Mouse (Mus musculus): ENCODE measurements at regions not wholly inside any gene's neighbourhood (a gene's known extent, or its start where the extent isn't known, plus 50 kb on each side); places are given as distances from the start of the nearest gene placed in this dataset.

- Histone ChIP-seq H3K27ac (ENCODE audit: low read depth) (no peak overlapping the region), H3K27me3 (ENCODE audit: insufficient read depth, low read length) (peaks cover 4% of the 10 kb centered on the region; the same call in 1 of the 2 replicates), H3K4me1 (ENCODE audit: insufficient read depth) (no peaks in the 10 kb centered on the region), H3K4me3 (ENCODE audit: low read depth, low read length) (no peak overlapping the region), H3K4me2 (ENCODE audit: low read depth, low read length) (no peak overlapping the region), H3K9ac (replicated peaks) (no peak overlapping the region), H3K36me3 (replicated peaks; ENCODE audit: insufficient read depth, low read length) (no peaks in the 10 kb centered on the region), H3K9me3 (ENCODE audit: low read length) (peaks cover 3% of the 10 kb centered on the region; the same call in 1 of the 2 replicates)
- ATAC-seq, result no peak
- no peak for TF ChIP-seq EP300 (IDR thresholded peaks at IDR 0.05; ENCODE audit: low read depth)
- no peak for TF ChIP-seq CTCF (IDR thresholded peaks at IDR 0.05; ENCODE audit: low read depth)
- 80% methylated on average over 13 of the region's 13 CpGs for WGBS (ENCODE audit: insufficient replicate concordance)
- DNase-seq, result no peak
Observed at GRCm38 (mm10) chr10:117568472-117569300, 60.6 kb upstream of the Cpm start.

- H3K4me3 ChIP-seq (ENCODE audit: low read depth, low read length), result no peak overlapping the region
- H3K27ac ChIP-seq (ENCODE audit: low read depth), result no peak overlapping the region
- H3K4me2 ChIP-seq (ENCODE audit: low read depth, low read length), result no peak overlapping the region
- H3K27me3 ChIP-seq (ENCODE audit: insufficient read depth, low read length), result peaks cover 3% of the 10 kb centered on the region; the same call in 1 of the 2 replicates
- H3K9ac ChIP-seq (replicated peaks), result no peak overlapping the region
- 75% methylated on average over 3 of the region's 3 CpGs for WGBS (ENCODE audit: insufficient replicate concordance)
- H3K9me3 ChIP-seq (ENCODE audit: low read length), result peaks cover 3% of the 10 kb centered on the region; the same call in 1 of the 2 replicates
- DNase-seq (no peak), ATAC-seq (no peak)
- TF ChIP-seq EP300 (IDR thresholded peaks at IDR 0.05; ENCODE audit: low read depth), result no peak
- TF ChIP-seq CTCF (IDR thresholded peaks at IDR 0.05; ENCODE audit: low read depth), result no peak
- no peaks in the 10 kb centered on the region for H3K4me1 ChIP-seq (ENCODE audit: insufficient read depth)
- H3K36me3 ChIP-seq (replicated peaks; ENCODE audit: insufficient read depth, low read length), result no peaks in the 10 kb centered on the region
Observed at GRCm38 (mm10) chr10:117568138-117568387, 61.2 kb upstream of the Cpm start.

DNA sequence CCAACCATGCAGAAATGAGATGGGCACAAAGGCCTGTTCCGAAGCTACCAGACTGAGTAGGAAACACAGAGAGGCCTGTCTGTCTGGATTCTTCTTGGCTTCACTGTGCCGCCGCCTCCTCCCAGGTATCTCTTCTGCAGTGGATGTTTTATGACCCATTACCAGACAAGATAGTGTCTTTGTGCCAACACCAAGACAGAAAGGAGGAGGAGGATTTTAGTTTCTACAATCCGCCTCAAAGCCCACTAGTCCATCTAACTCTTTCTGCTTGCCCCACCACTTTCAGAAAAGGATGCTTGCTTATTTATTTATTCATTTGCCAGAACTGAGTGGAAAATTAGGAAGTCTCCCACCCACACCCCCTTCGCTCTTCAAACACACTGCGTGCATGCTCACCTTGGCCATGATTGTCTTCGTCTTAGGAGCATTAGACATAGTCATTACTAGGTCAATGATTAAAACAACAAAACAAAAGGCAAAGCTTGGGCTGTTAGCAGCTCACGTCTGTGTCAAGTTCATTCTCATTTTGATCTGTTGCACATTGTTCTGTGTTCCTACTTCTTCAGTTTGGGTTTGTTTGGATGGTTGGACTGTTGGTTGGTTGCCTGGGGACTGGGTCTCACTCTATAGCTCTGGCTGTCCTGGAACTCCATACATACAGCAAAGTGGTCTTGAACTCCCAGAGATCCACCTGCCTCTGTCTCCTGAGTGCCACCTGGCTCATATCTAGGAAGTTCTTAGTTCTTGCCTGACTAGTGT is 61.7 kb upstream of the Cpm start:
- H3K4me1 ChIP-seq (ENCODE audit: insufficient read depth), result no peaks in the 10 kb centered on the region
- TF ChIP-seq EP300 (IDR thresholded peaks at IDR 0.05; ENCODE audit: low read depth) (no peak), CTCF (IDR thresholded peaks at IDR 0.05; ENCODE audit: low read depth) (no peak)
- WGBS (ENCODE audit: insufficient replicate concordance), result 84% methylated on average over 8 of the region's 8 CpGs
- no peak overlapping the region for H3K4me2 ChIP-seq (ENCODE audit: low read depth, low read length)
- DNase-seq (no peak), ATAC-seq (no peak)
- no peaks in the 10 kb centered on the region for H3K27me3 ChIP-seq (ENCODE audit: insufficient read depth, low read length)
- H3K9me3 ChIP-seq (ENCODE audit: low read length), result peaks cover 3% of the 10 kb centered on the region; the same call in 1 of the 2 replicates
- no peaks in the 10 kb centered on the region for H3K36me3 ChIP-seq (replicated peaks; ENCODE audit: insufficient read depth, low read length)
- no peak overlapping the region for H3K27ac ChIP-seq (ENCODE audit: low read depth)
- no peak overlapping the region for H3K4me3 ChIP-seq (ENCODE audit: low read depth, low read length)
- no peak overlapping the region for H3K9ac ChIP-seq (replicated peaks)

GRCm38 (mm10) chr10:117566648-117567378 is 62.5 kb upstream of the Cpm start:
- DNase-seq, result no peak
- ATAC-seq, result no peak
- Histone ChIP-seq H3K4me2 (ENCODE audit: low read depth, low read length) (no peak overlapping the region), H3K9ac (replicated peaks) (no peak overlapping the region), H3K36me3 (replicated peaks; ENCODE audit: insufficient read depth, low read length) (no peaks in the 10 kb centered on the region), H3K9me3 (ENCODE audit: low read length) (peaks cover 3% of the 10 kb centered on the region; the same call in 1 of the 2 replicates), H3K27ac (ENCODE audit: low read depth) (no peak overlapping the region), H3K4me3 (ENCODE audit: low read depth, low read length) (no peak overlapping the region), H3K4me1 (ENCODE audit: insufficient read depth) (0 out of 2 replicates have a peak, but pooled peaks cover 4% of the 10 kb centered on the region), H3K27me3 (ENCODE audit: insufficient read depth, low read length) (no peaks in the 10 kb centered on the region)
- 74% methylated on average over 8 of the region's 8 CpGs for WGBS (ENCODE audit: insufficient replicate concordance)
- TF ChIP-seq CTCF (IDR thresholded peaks at IDR 0.05; ENCODE audit: low read depth), result no peak
- TF ChIP-seq EP300 (IDR thresholded peaks at IDR 0.05; ENCODE audit: low read depth), result no peak

DNA sequence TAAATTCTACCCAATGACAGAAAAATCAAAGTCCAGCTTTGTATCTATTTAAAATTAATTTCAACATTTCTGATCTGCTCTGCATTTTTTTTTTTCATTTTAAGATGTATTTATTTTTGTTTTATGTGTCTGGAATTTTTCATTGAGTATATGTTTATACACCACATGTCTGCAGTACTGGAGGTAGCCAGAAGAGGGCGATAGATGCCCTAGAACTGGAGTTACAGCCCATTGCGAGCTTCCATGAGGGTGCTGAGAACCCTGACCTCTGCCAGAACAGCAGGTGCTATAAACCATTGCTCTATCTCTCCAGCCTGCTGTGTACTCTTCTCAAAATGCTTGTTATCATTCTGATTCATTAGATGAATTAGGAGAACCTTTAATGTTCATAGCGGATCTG is 63.1 kb upstream of the Cpm start:
- no peak for ATAC-seq
- Histone ChIP-seq H3K9ac (replicated peaks) (no peak overlapping the region), H3K4me1 (ENCODE audit: insufficient read depth) (0 out of 2 replicates have a peak, but pooled peaks cover 4% of the 10 kb centered on the region), H3K9me3 (ENCODE audit: low read length) (peaks cover 3% of the 10 kb centered on the region; the same call in 1 of the 2 replicates), H3K27me3 (ENCODE audit: insufficient read depth, low read length) (no peaks in the 10 kb centered on the region), H3K36me3 (replicated peaks; ENCODE audit: insufficient read depth, low read length) (no peaks in the 10 kb centered on the region), H3K4me2 (ENCODE audit: low read depth, low read length) (no peak overlapping the region), H3K27ac (ENCODE audit: low read depth) (no peak overlapping the region), H3K4me3 (ENCODE audit: low read depth, low read length) (no peak overlapping the region)
- peak; percentile 17 for DNase-seq
- TF ChIP-seq CTCF (IDR thresholded peaks at IDR 0.05; ENCODE audit: low read depth) (peak; percentile 44), EP300 (IDR thresholded peaks at IDR 0.05; ENCODE audit: low read depth) (no peak)
- WGBS (ENCODE audit: insufficient replicate concordance), result 80% methylated on average over 3 of the region's 3 CpGs
